Mouse (Mus musculus): ENCODE measurements around the gene Zfp507. TPM values are rescaled to one million over a fixed set of nuclear protein-coding genes. Genes with fewer than 3 reads are reported as not detected.
A peak's percentile ranks its signal among the peaks of the same experiment; 100 is the strongest.

Zfp507 gene
- polyA plus RNA-seq (2014; fragmentation: Nextera tagmentation; extraction: Ambion mirVana) = 16.2 and 21.4 TPM in 2 replicates

- ATAC-seq (ENCODE audit: low FRiP score) (peak; percentile 94), DNase-seq (ENCODE audit: low spot score) (peak; percentile 95)
- no peaks in the 10 kb centered on the region for H3K4me1 ChIP-seq (replicated peaks; ENCODE audit: control insufficient read depth, insufficient read depth, low read length)
- no peaks in the 10 kb centered on the region for H3K27me3 ChIP-seq (ENCODE audit: control insufficient read depth, insufficient read depth, low read length)
- peak within 1 kb of the TSS; percentile 94 for H3K4me3 ChIP-seq (ENCODE audit: low read depth, low read length)
- no peaks in the 10 kb centered on the region for H3K9me3 ChIP-seq (ENCODE audit: control insufficient read depth, low read length)
- H3K9ac ChIP-seq (ENCODE audit: low read depth, low read length) = peak within 1 kb of the TSS; percentile 93
- 21% methylated on average over 26 of the region's 26 CpGs for WGBS
- H3K27ac ChIP-seq (ENCODE audit: low read depth, low read length) = peak within 1 kb of the TSS; percentile 86
- H3K4me2 ChIP-seq (replicated peaks; ENCODE audit: low read depth, low read length) = peak within 1 kb of the TSS; percentile 69
- H3K36me3 ChIP-seq (ENCODE audit: control insufficient read depth, insufficient read depth, low read length) = 0 out of 2 replicates have a peak, but pooled peaks cover 3% of the 10 kb centered on the region
Measured at GRCm38 (mm10) chr7:35802906-35803595, at the start of gene Zfp507. TSS of gene Zfp507 (minus strand) at chr7:35803003.

GRCm38 (mm10) chr7:35850426-35850825, 47.6 kb upstream of the Zfp507 start:
- H3K4me3 ChIP-seq (ENCODE audit: low read depth, low read length) = no peak overlapping the region
- no peak overlapping the region for H3K9ac ChIP-seq (ENCODE audit: low read depth, low read length)
- no peak overlapping the region for H3K27ac ChIP-seq (ENCODE audit: low read depth, low read length)
- no peak overlapping the region for H3K4me2 ChIP-seq (replicated peaks; ENCODE audit: low read depth, low read length)
- no peaks in the 10 kb centered on the region for H3K4me1 ChIP-seq (replicated peaks; ENCODE audit: control insufficient read depth, insufficient read depth, low read length)
- no peak for ATAC-seq (ENCODE audit: low FRiP score)
- 85% methylated on average over 5 of the region's 5 CpGs for WGBS
- DNase-seq (ENCODE audit: low spot score) = no peak
- H3K36me3 ChIP-seq (ENCODE audit: control insufficient read depth, insufficient read depth, low read length) = no peaks in the 10 kb centered on the region
- H3K27me3 ChIP-seq (ENCODE audit: control insufficient read depth, insufficient read depth, low read length) = no peaks in the 10 kb centered on the region
- H3K9me3 ChIP-seq (ENCODE audit: control insufficient read depth, low read length) = no peaks in the 10 kb centered on the region

GRCm38 (mm10) chr7:35848526-35848925, 45.7 kb upstream of the Zfp507 start:
- H3K27ac ChIP-seq (ENCODE audit: low read depth, low read length) = no peak overlapping the region
- H3K9ac ChIP-seq (ENCODE audit: low read depth, low read length) = no peak overlapping the region
- WGBS = 50% methylated on average over 14 of the region's 14 CpGs
- no peak overlapping the region for H3K4me2 ChIP-seq (replicated peaks; ENCODE audit: low read depth, low read length)
- DNase-seq (ENCODE audit: low spot score) (no peak), ATAC-seq (ENCODE audit: low FRiP score) (no peak)
- H3K9me3 ChIP-seq (ENCODE audit: control insufficient read depth, low read length) = no peaks in the 10 kb centered on the region
- no peaks in the 10 kb centered on the region for H3K36me3 ChIP-seq (ENCODE audit: control insufficient read depth, insufficient read depth, low read length)
- no peaks in the 10 kb centered on the region for H3K4me1 ChIP-seq (replicated peaks; ENCODE audit: control insufficient read depth, insufficient read depth, low read length)
- no peak overlapping the region for H3K4me3 ChIP-seq (ENCODE audit: low read depth, low read length)
- no peaks in the 10 kb centered on the region for H3K27me3 ChIP-seq (ENCODE audit: control insufficient read depth, insufficient read depth, low read length)

DNA sequence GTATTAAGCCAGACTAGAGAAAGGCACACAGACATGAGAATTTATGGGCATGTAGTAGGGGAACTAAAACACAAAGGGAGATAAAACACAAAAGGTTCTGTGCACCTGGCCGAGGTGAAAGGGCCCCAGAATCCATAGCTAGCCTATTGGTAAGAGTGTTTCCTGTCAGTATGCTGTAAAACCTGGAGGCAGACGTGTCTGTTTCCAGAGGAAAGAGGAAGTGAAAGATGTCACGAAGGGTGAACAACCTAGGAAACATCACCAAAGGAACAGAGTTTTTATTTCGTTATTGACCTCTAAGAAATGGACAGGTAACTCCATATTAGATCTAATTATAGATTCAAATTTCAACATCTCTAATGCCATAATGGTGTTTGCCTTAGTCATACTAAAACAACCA, 37.7 kb upstream of the Zfp507 start:
- no peak overlapping the region for H3K27ac ChIP-seq (ENCODE audit: low read depth, low read length)
- DNase-seq (ENCODE audit: low spot score) (no peak), ATAC-seq (ENCODE audit: low FRiP score) (no peak)
- H3K4me1 ChIP-seq (replicated peaks; ENCODE audit: control insufficient read depth, insufficient read depth, low read length) = no peaks in the 10 kb centered on the region
- no peaks in the 10 kb centered on the region for H3K36me3 ChIP-seq (ENCODE audit: control insufficient read depth, insufficient read depth, low read length)
- H3K4me3 ChIP-seq (ENCODE audit: low read depth, low read length) = no peak overlapping the region
- H3K4me2 ChIP-seq (replicated peaks; ENCODE audit: low read depth, low read length) = no peak overlapping the region
- no peak overlapping the region for H3K9ac ChIP-seq (ENCODE audit: low read depth, low read length)
- 80% methylated on average over 4 of the region's 4 CpGs for WGBS
- no peaks in the 10 kb centered on the region for H3K9me3 ChIP-seq (ENCODE audit: control insufficient read depth, low read length)
- no peaks in the 10 kb centered on the region for H3K27me3 ChIP-seq (ENCODE audit: control insufficient read depth, insufficient read depth, low read length)

- no peak for DNase-seq (ENCODE audit: low spot score)
- ATAC-seq (ENCODE audit: low FRiP score) = no peak
- WGBS = 86% methylated on average over 19 of the region's 19 CpGs
Measured at GRCm38 (mm10) chr7:35836851-35837250, 34.0 kb upstream of the Zfp507 start.

DNA sequence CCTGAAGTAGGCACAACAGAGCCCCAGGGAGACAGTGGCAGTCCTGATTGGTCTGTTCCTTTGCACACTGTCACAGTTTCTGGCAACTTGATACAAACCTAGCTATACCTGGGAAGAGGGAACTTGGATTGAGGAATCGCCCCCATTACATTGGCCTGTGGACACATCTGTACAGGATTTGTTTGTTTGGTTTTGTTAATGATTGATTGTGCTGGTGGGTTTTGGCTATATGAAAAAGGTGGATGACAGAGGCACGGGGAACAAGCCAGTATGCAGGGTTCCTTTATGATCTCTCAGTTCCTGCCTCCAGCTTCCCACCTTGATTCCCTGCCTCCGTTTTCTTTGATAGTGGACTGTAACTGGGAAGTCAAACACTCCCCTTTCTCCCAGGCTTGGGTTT, 33.6 kb upstream of the Zfp507 start:
- WGBS = 78% methylated on average over 3 of the region's 3 CpGs
- H3K9me3 ChIP-seq (ENCODE audit: control insufficient read depth, low read length) = no peaks in the 10 kb centered on the region
- no peaks in the 10 kb centered on the region for H3K4me1 ChIP-seq (replicated peaks; ENCODE audit: control insufficient read depth, insufficient read depth, low read length)
- no peak overlapping the region for H3K9ac ChIP-seq (ENCODE audit: low read depth, low read length)
- DNase-seq (ENCODE audit: low spot score) (no peak), ATAC-seq (ENCODE audit: low FRiP score) (no peak)
- H3K36me3 ChIP-seq (ENCODE audit: control insufficient read depth, insufficient read depth, low read length) = no peaks in the 10 kb centered on the region
- H3K27me3 ChIP-seq (ENCODE audit: control insufficient read depth, insufficient read depth, low read length) = no peaks in the 10 kb centered on the region
- H3K4me2 ChIP-seq (replicated peaks; ENCODE audit: low read depth, low read length) = no peak overlapping the region
- H3K27ac ChIP-seq (ENCODE audit: low read depth, low read length) = no peak overlapping the region
- H3K4me3 ChIP-seq (ENCODE audit: low read depth, low read length) = no peak overlapping the region

More at GRCm38 (mm10) chr7:35836851-35837250, 34.0 kb upstream of the Zfp507 start:
- no peaks in the 10 kb centered on the region for H3K4me1 ChIP-seq (replicated peaks; ENCODE audit: control insufficient read depth, insufficient read depth, low read length)
- H3K4me2 ChIP-seq (replicated peaks; ENCODE audit: low read depth, low read length) = no peak overlapping the region
- H3K27ac ChIP-seq (ENCODE audit: low read depth, low read length) = no peak overlapping the region
- H3K36me3 ChIP-seq (ENCODE audit: control insufficient read depth, insufficient read depth, low read length) = no peaks in the 10 kb centered on the region
- H3K9me3 ChIP-seq (ENCODE audit: control insufficient read depth, low read length) = no peaks in the 10 kb centered on the region
- H3K9ac ChIP-seq (ENCODE audit: low read depth, low read length) = no peak overlapping the region
- no peak overlapping the region for H3K4me3 ChIP-seq (ENCODE audit: low read depth, low read length)
- H3K27me3 ChIP-seq (ENCODE audit: control insufficient read depth, insufficient read depth, low read length) = no peaks in the 10 kb centered on the region

GRCm38 (mm10) chr7:35830119-35830518, 27.3 kb upstream of the Zfp507 start:
- ATAC-seq (ENCODE audit: low FRiP score) = no peak
- no peaks in the 10 kb centered on the region for H3K9me3 ChIP-seq (ENCODE audit: control insufficient read depth, low read length)
- no peak for DNase-seq (ENCODE audit: low spot score)
- H3K9ac ChIP-seq (ENCODE audit: low read depth, low read length) = no peak overlapping the region
- no peaks in the 10 kb centered on the region for H3K36me3 ChIP-seq (ENCODE audit: control insufficient read depth, insufficient read depth, low read length)
- no peaks in the 10 kb centered on the region for H3K4me1 ChIP-seq (replicated peaks; ENCODE audit: control insufficient read depth, insufficient read depth, low read length)
- WGBS = 88% methylated on average over 7 of the region's 7 CpGs
- H3K4me3 ChIP-seq (ENCODE audit: low read depth, low read length) = no peak overlapping the region
- no peak overlapping the region for H3K4me2 ChIP-seq (replicated peaks; ENCODE audit: low read depth, low read length)
- H3K27me3 ChIP-seq (ENCODE audit: control insufficient read depth, insufficient read depth, low read length) = no peaks in the 10 kb centered on the region
- no peak overlapping the region for H3K27ac ChIP-seq (ENCODE audit: low read depth, low read length)

DNA sequence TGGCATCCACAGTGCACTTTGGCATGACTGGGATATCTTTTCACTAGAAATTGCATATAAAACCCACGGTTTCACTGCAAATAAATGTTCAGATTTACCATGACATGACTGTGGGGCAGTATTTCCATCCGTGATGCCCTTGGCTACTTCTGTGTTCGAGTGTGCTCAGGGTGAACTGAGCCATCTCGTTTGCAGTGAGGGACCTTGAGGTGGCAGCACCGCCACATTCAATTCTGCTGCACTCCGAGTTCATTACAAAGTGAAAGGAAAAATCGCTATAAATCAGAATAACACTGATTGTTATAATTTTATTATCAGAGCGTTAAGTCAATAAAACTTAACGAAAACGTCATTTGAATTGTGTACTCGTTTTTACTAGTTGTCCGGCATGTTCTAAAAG, 21.1 kb upstream of the Zfp507 start:
- Histone ChIP-seq H3K9ac (ENCODE audit: low read depth, low read length) (no peak overlapping the region), H3K4me1 (replicated peaks; ENCODE audit: control insufficient read depth, insufficient read depth, low read length) (no peaks in the 10 kb centered on the region), H3K27ac (ENCODE audit: low read depth, low read length) (no peak overlapping the region), H3K36me3 (ENCODE audit: control insufficient read depth, insufficient read depth, low read length) (no peaks in the 10 kb centered on the region), H3K4me2 (replicated peaks; ENCODE audit: low read depth, low read length) (no peak overlapping the region), H3K9me3 (ENCODE audit: control insufficient read depth, low read length) (no peaks in the 10 kb centered on the region), H3K4me3 (ENCODE audit: low read depth, low read length) (no peak overlapping the region), H3K27me3 (ENCODE audit: control insufficient read depth, insufficient read depth, low read length) (no peaks in the 10 kb centered on the region)
- DNase-seq (ENCODE audit: low spot score) (no peak), ATAC-seq (ENCODE audit: low FRiP score) (no peak)
- WGBS = 87% methylated on average over 12 of the region's 12 CpGs

GRCm38 (mm10) chr7:35822320-35822719, 19.5 kb upstream of the Zfp507 start:
- no peak for DNase-seq (ENCODE audit: low spot score)
- no peak for ATAC-seq (ENCODE audit: low FRiP score)
- H3K36me3 ChIP-seq (ENCODE audit: control insufficient read depth, insufficient read depth, low read length) = no peaks in the 10 kb centered on the region
- no peaks in the 10 kb centered on the region for H3K4me1 ChIP-seq (replicated peaks; ENCODE audit: control insufficient read depth, insufficient read depth, low read length)
- no peaks in the 10 kb centered on the region for H3K9me3 ChIP-seq (ENCODE audit: control insufficient read depth, low read length)
- no peak overlapping the region for H3K4me3 ChIP-seq (ENCODE audit: low read depth, low read length)
- H3K27me3 ChIP-seq (ENCODE audit: control insufficient read depth, insufficient read depth, low read length) = no peaks in the 10 kb centered on the region
- no peak overlapping the region for H3K4me2 ChIP-seq (replicated peaks; ENCODE audit: low read depth, low read length)
- H3K27ac ChIP-seq (ENCODE audit: low read depth, low read length) = no peak overlapping the region
- no peak overlapping the region for H3K9ac ChIP-seq (ENCODE audit: low read depth, low read length)
- WGBS = 87% methylated on average over 17 of the region's 17 CpGs
